Mouse (Mus musculus): ENCODE results near the gene Setd1b.

- TF ChIP-seq CTCF (IDR thresholded peaks at IDR 0.05; ENCODE audit: low read depth) (no peak), EP300 (IDR thresholded peaks at IDR 0.05; ENCODE audit: low read depth) (no peak)
Measured at GRCm38 (mm10) chr5:123160341-123160740, 18.3 kb downstream of the Setd1b start.
